Mouse (Mus musculus) forebrain, embryonic 13.5 days (tissue): Measurements from ENCODE around the gene Rgcc. TPM values are rescaled to one million over a fixed set of nuclear protein-coding genes. Genes with fewer than 3 reads are reported as not detected.

Experiments used
- ATAC-seq: fragments of 200-750 bp; cut with Nextera tagmentation; 2 replicates; pipeline ENCODE4 v1.8.0; 2017
- H3K27ac ChIP-seq: fragments of 300-500 bp; sonication (generic); 2 replicates; pipeline ENCODE4 v1.5.1; 2015; ENCODE audit warnings: inconsistent platforms, mild to moderate bottlenecking, moderate library complexity
- H3K27me3 ChIP-seq: fragments of 300-500 bp; sonication (generic); 2 replicates; pipeline ENCODE4 v1.6.1; 2015; ENCODE audit warnings: mild to moderate bottlenecking, inconsistent platforms
- H3K36me3 ChIP-seq: fragments of 300-500 bp; sonication (generic); 2 replicates; pipeline ENCODE4 v1.6.1; 2015; ENCODE audit warnings: mild to moderate bottlenecking, inconsistent platforms; ENCODE audit not compliant: poor library complexity, severe bottlenecking
- H3K4me1 ChIP-seq: fragments of 300-500 bp; sonication (generic); 2 replicates; pipeline ENCODE4 v1.6.1; 2015; ENCODE audit warnings: inconsistent platforms
- H3K4me2 ChIP-seq: fragments of 300-500 bp; sonication (generic); 2 replicates; pipeline ENCODE4 v1.6.1; 2015; ENCODE audit warnings: inconsistent platforms, mild to moderate bottlenecking, moderate library complexity
- H3K4me3 ChIP-seq: fragments of 300-500 bp; sonication (generic); 2 replicates; pipeline ENCODE4 v1.5.1; 2015; ENCODE audit warnings: mild to moderate bottlenecking, inconsistent platforms
- H3K9ac ChIP-seq: fragments of 300-500 bp; sonication (generic); 2 replicates; pipeline ENCODE4 v1.6.1; 2015; ENCODE audit warnings: mild to moderate bottlenecking, inconsistent platforms
- H3K9me3 ChIP-seq: fragments of 300-500 bp; sonication (generic); replicated peaks from 2 replicates; pipeline ENCODE4 v1.6.1; 2016; ENCODE audit warnings: inconsistent platforms
- WGBS: fragments of 180-500 bp; shearing (Covaris S2); methylation state at CpG from one replicate; pipeline ENCODE4 v1.1.7; 2015; 5-methylcytosine and 5-hydroxymethylcytosine counted together
- polyA plus RNA-seq: library from polyadenylated mRNA; unstranded; fragments of >200 nt; fragmentation: Nextera tagmentation; extraction: Ambion mirVana; gene quantifications from 2 replicates; pipeline ENCODE4 v1.2.1, GENCODE M21; 2015

Gene Rgcc
- polyA plus RNA-seq, 1 experiment from 2014 or later, result 106 TPM

- ATAC-seq, result no peak
- no peak overlapping the region for H3K4me3 ChIP-seq
- H3K9me3 ChIP-seq, result no peaks in the 10 kb centered on the region
- H3K4me2 ChIP-seq, result no peak overlapping the region
- no peak overlapping the region for H3K9ac ChIP-seq
- H3K27me3 ChIP-seq, result no peaks in the 10 kb centered on the region
- H3K36me3 ChIP-seq, result peaks cover 10% of the 10 kb centered on the region
- peaks cover 52% of the 10 kb centered on the region for H3K4me1 ChIP-seq
- WGBS, result 44% methylated on average over 9 of the region's 9 CpGs
- 0 out of 2 replicates have a peak overlapping the region, but pooled peaks have one; percentile 19 for H3K27ac ChIP-seq
These were observed 11.5 kb downstream of the Rgcc start for GRCm38 (mm10) chr14:79289909-79290308.

DNA sequence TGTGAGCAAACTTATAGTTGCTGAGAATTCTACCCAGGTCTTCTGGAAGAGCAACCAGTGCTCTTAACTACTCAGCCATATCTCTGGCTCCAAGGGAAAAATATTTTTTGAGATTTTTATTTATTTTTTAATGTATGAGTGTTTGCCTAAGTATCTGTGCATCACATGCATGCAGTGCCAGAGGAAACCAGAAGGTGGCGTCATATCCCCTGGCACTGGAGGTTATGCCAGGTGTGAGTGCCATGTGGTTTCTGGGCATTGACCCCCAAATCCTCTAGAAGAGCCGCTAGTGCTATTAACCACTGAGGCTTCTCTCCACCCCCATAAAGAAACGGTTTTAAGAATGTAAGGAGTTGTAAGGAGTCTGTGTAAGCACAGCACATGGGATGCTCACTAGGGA is 13.2 kb downstream of the Rgcc start:
- no peak overlapping the region for H3K27ac ChIP-seq
- H3K9ac ChIP-seq, result no peak overlapping the region
- no peaks in the 10 kb centered on the region for H3K27me3 ChIP-seq
- H3K36me3 ChIP-seq, result peaks cover 10% of the 10 kb centered on the region
- no peaks in the 10 kb centered on the region for H3K9me3 ChIP-seq
- no peak overlapping the region for H3K4me2 ChIP-seq
- H3K4me3 ChIP-seq, result no peak overlapping the region
- peaks cover 44% of the 10 kb centered on the region for H3K4me1 ChIP-seq
- ATAC-seq, result no peak
- WGBS, result 75% methylated on average over 3 of the region's 3 CpGs

GRCm38 (mm10) chr14:79287251-79287863 is 14.1 kb downstream of the Rgcc start:
- Histone ChIP-seq H3K9me3 (no peaks in the 10 kb centered on the region), H3K27ac (no peak overlapping the region), H3K4me1 (peaks cover 35% of the 10 kb centered on the region), H3K36me3 (peaks cover 10% of the 10 kb centered on the region), H3K9ac (no peak overlapping the region), H3K4me3 (no peak overlapping the region), H3K27me3 (no peaks in the 10 kb centered on the region), H3K4me2 (no peak overlapping the region)
- ATAC-seq, result no peak
- 93% methylated on average over 7 of the region's 7 CpGs for whole genome bisulfite sequencing

DNA sequence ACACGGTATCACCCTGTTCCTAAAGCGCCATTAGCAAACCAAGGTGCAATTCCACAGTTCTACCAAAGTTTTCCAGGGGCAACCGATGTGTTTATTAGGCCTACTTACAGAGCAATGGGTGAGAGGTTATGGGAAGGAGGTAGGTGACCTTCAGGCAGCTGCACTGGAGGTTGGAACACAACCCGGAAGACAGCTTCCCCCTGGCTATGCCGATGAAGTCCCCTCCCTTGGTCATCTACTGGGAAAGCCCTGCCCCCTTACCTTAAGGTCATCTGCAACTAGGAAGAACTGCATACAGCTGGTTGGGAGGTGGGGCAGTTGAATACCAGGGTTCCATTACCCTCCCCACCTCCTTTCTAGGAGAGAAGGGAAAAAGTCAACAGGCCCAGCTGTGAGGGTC is 15.9 kb downstream of the Rgcc start:
- H3K27ac ChIP-seq, result no peak overlapping the region
- H3K9ac ChIP-seq, result no peak overlapping the region
- no peaks in the 10 kb centered on the region for H3K27me3 ChIP-seq
- H3K9me3 ChIP-seq, result no peaks in the 10 kb centered on the region
- no peak overlapping the region for H3K4me3 ChIP-seq
- no peak for ATAC-seq
- H3K4me2 ChIP-seq, result no peak overlapping the region
- 96% methylated on average over 5 of the region's 5 CpGs for WGBS
- H3K4me1 ChIP-seq, result peaks cover 18% of the 10 kb centered on the region
- peaks cover 10% of the 10 kb centered on the region for H3K36me3 ChIP-seq

- H3K27me3 ChIP-seq, result no peaks in the 10 kb centered on the region
- H3K4me1 ChIP-seq, result peaks cover 9% of the 10 kb centered on the region
- H3K4me3 ChIP-seq, result no peak overlapping the region
- H3K4me2 ChIP-seq, result no peak overlapping the region
- ATAC-seq, result no peak
- no peak overlapping the region for H3K9ac ChIP-seq
- H3K9me3 ChIP-seq, result no peaks in the 10 kb centered on the region
- WGBS, result 90% methylated on average over 4 of the region's 4 CpGs
- H3K36me3 ChIP-seq, result peaks cover 10% of the 10 kb centered on the region
- H3K27ac ChIP-seq, result no peak overlapping the region
These were observed 16.8 kb downstream of the Rgcc start for GRCm38 (mm10) chr14:79284616-79285015.

DNA sequence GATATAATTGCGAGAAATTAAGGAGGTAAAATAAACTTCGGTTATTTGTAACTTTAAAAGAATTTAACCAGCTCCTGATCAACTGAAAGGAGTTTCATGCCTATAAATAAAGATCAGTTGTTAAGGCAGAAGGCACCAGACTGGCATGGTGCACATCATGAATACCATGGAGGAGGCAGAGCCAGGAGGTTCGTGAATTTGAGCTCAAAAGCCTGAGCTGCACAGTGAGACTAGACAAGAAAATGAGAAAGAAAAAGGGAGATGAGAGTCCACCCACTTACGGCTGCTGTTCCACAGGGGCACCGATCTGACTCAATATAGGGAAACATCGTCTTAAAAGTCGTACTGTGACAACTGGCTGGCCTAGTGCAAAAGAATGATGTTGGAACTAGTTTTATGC is 17.5 kb downstream of the Rgcc start:
- Histone ChIP-seq H3K9me3 (no peaks in the 10 kb centered on the region), H3K27ac (no peak overlapping the region), H3K27me3 (no peaks in the 10 kb centered on the region), H3K4me3 (no peak overlapping the region), H3K4me2 (no peak overlapping the region), H3K9ac (no peak overlapping the region), H3K4me1 (peaks cover 2% of the 10 kb centered on the region; the same call in 1 of the 2 replicates), H3K36me3 (peaks cover 10% of the 10 kb centered on the region)
- ATAC-seq, result no peak
- WGBS, result 96% methylated on average over 7 of the region's 7 CpGs

- 92% methylated on average over 9 of the region's 9 CpGs for WGBS
- no peak for ATAC-seq
These were observed 19.4 kb downstream of the Rgcc start for GRCm38 (mm10) chr14:79281894-79282553.

DNA sequence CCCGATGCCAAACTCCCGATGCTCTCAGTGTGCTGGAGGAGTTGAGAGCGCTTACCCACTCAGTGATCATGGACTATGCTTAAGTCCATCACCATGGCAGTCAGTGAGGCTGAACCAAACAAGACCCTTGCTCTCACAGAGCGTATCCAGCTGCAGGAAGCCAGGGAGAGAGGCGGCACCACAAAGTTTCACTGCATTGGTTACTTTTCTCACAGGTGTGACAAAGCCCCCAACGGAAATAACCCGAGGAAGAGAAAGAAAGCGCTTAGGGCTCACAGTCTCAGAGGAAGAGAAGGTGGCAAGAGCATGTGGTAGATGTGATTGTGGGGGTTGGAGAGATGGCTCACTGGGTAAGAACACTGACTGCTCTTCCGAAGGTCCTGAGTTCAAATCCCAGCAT is 21.0 kb downstream of the Rgcc start:
- H3K36me3 ChIP-seq, result no peaks in the 10 kb centered on the region
- H3K27ac ChIP-seq, result no peak overlapping the region
- H3K27me3 ChIP-seq, result no peaks in the 10 kb centered on the region
- H3K4me2 ChIP-seq, result no peak overlapping the region
- WGBS, result 91% methylated on average over 9 of the region's 9 CpGs
- H3K4me3 ChIP-seq, result no peak overlapping the region
- H3K4me1 ChIP-seq, result 0 out of 2 replicates have a peak, but pooled peaks cover 5% of the 10 kb centered on the region
- ATAC-seq, result no peak
- H3K9me3 ChIP-seq, result no peaks in the 10 kb centered on the region
- H3K9ac ChIP-seq, result no peak overlapping the region

More at GRCm38 (mm10) chr14:79281894-79282553, 19.4 kb downstream of the Rgcc start:
- 0 out of 2 replicates have a peak, but pooled peaks cover 5% of the 10 kb centered on the region for H3K4me1 ChIP-seq
- no peak overlapping the region for H3K9ac ChIP-seq
- H3K9me3 ChIP-seq, result no peaks in the 10 kb centered on the region
- no peak overlapping the region for H3K4me3 ChIP-seq
- H3K27me3 ChIP-seq, result no peaks in the 10 kb centered on the region
- no peak overlapping the region for H3K4me2 ChIP-seq
- no peak overlapping the region for H3K27ac ChIP-seq
- H3K36me3 ChIP-seq, result no peaks in the 10 kb centered on the region

- H3K9me3 ChIP-seq, result no peaks in the 10 kb centered on the region
- ATAC-seq, result no peak
- H3K27me3 ChIP-seq, result no peaks in the 10 kb centered on the region
- H3K9ac ChIP-seq, result no peak overlapping the region
- H3K4me1 ChIP-seq, result 0 out of 2 replicates have a peak, but pooled peaks cover 5% of the 10 kb centered on the region
- 77% methylated on average over 1 of the region's 1 CpGs for WGBS
- H3K27ac ChIP-seq, result no peak overlapping the region
- no peak overlapping the region for H3K4me2 ChIP-seq
- H3K4me3 ChIP-seq, result no peak overlapping the region
- no peaks in the 10 kb centered on the region for H3K36me3 ChIP-seq
These were observed 22.0 kb downstream of the Rgcc start for GRCm38 (mm10) chr14:79279494-79279893.

- Histone ChIP-seq H3K36me3 (no peaks in the 10 kb centered on the region), H3K4me1 (0 out of 2 replicates have a peak, but pooled peaks cover 5% of the 10 kb centered on the region), H3K27ac (no peak overlapping the region), H3K4me3 (no peak overlapping the region), H3K4me2 (no peak overlapping the region), H3K27me3 (no peaks in the 10 kb centered on the region), H3K9me3 (no peaks in the 10 kb centered on the region), H3K9ac (no peak overlapping the region)
- WGBS, result 91% methylated on average over 4 of the region's 4 CpGs
- no peak for ATAC-seq
These were observed 22.5 kb downstream of the Rgcc start for GRCm38 (mm10) chr14:79278927-79279326.

GRCm38 (mm10) chr14:79277922-79278321 is 23.5 kb downstream of the Rgcc start:
- no peak overlapping the region for H3K9ac ChIP-seq
- no peak overlapping the region for H3K4me2 ChIP-seq
- ATAC-seq, result no peak
- H3K9me3 ChIP-seq, result no peaks in the 10 kb centered on the region
- 44% methylated on average over 7 of the region's 7 CpGs for WGBS
- no peaks in the 10 kb centered on the region for H3K36me3 ChIP-seq
- peaks cover 10% of the 10 kb centered on the region; the same call in 1 of the 2 replicates for H3K4me1 ChIP-seq
- H3K4me3 ChIP-seq, result no peak overlapping the region
- H3K27me3 ChIP-seq, result no peaks in the 10 kb centered on the region
- H3K27ac ChIP-seq, result no peak overlapping the region

GRCm38 (mm10) chr14:79275870-79276395 is 25.5 kb downstream of the Rgcc start:
- Histone ChIP-seq H3K36me3 (no peaks in the 10 kb centered on the region), H3K27ac (no peak overlapping the region), H3K9me3 (no peaks in the 10 kb centered on the region), H3K4me3 (no peak overlapping the region), H3K4me2 (no peak overlapping the region), H3K4me1 (peaks cover 10% of the 10 kb centered on the region; the same call in 1 of the 2 replicates), H3K9ac (no peak overlapping the region), H3K27me3 (no peaks in the 10 kb centered on the region)
- 83% methylated on average over 8 of the region's 8 CpGs for WGBS
- no peak for ATAC-seq
